Mouse (Mus musculus) CH12.LX (cell line): ENCODE results near the gene Cbwd1. TPM values are rescaled to one million over a fixed set of nuclear protein-coding genes. Genes with fewer than 3 reads are reported as not detected.

Source experiments
- DNase-seq: peaks from one replicate; pipeline ENCODE4 v3.0.0-alpha.2; 2013; ENCODE audit errors: extremely low read depth
- H3K27ac ChIP-seq: 2 replicates; pipeline ENCODE4 v1.5.1; 2012; ENCODE audit warnings: low read depth, mild to moderate bottlenecking, control low read depth, moderate library complexity; ENCODE audit not compliant: insufficient read depth
- H3K27me3 ChIP-seq: replicated peaks from 2 replicates; pipeline ENCODE3; 2012; ENCODE audit warnings: inconsistent platforms
- H3K36me3 ChIP-seq, 2 experiments: replicated peaks in 1 of 2; 2 replicates each; pipeline versions ENCODE3 to v1.6.1; 2012; ENCODE audit warnings: inconsistent platforms in 1 of 2, low read length in 1 of 2, mild to moderate bottlenecking in 1 of 2, mixed read lengths in 1 of 2, moderate library complexity in 1 of 2; ENCODE audit not compliant: control insufficient read depth in 1 of 2, insufficient read depth in 1 of 2
- H3K4me1 ChIP-seq, 2 experiments: 2 replicates each; pipeline ENCODE4 v1.6.1; 2012; ENCODE audit warnings: inconsistent platforms in 1 of 2, moderate library complexity in 1 of 2; ENCODE audit not compliant: insufficient read depth in 2 of 2, control insufficient read depth in 1 of 2
- H3K4me2 ChIP-seq: 2 replicates; pipeline ENCODE4 v1.6.1; 2012; ENCODE audit warnings: low read depth, mild to moderate bottlenecking, control low read depth; ENCODE audit not compliant: poor library complexity, insufficient read depth, severe bottlenecking
- H3K4me3 ChIP-seq, 3 experiments: fragments of 150-350 bp in 1 of 3; sonication (generic) in 1 of 3; replicated peaks in 1 of 3; 2 replicates each; pipeline versions ENCODE3 to v1.5.1; 2011 to 2012; ENCODE audit warnings: low read depth in 2 of 3, low read length in 2 of 3, mild to moderate bottlenecking in 2 of 3, moderate library complexity in 2 of 3, control low read depth in 1 of 3, improper control_type of control experiment in 1 of 3, inconsistent platforms in 1 of 3, mixed read lengths in 1 of 3; ENCODE audit not compliant: poor library complexity in 1 of 3
- H3K79me2 ChIP-seq: replicated peaks from 2 replicates; pipeline ENCODE4 v1.6.1; 2012; ENCODE audit warnings: mild to moderate bottlenecking, moderate library complexity; ENCODE audit not compliant: control insufficient read depth, poor library complexity, insufficient read depth, severe bottlenecking; ENCODE audit errors: extremely low read depth
- H3K9ac ChIP-seq: 2 replicates; pipeline ENCODE4 v1.6.1; 2012; ENCODE audit warnings: low read depth, mild to moderate bottlenecking, control low read depth, moderate library complexity; ENCODE audit not compliant: insufficient read depth
- H3K9me3 ChIP-seq: replicated peaks from 2 replicates; pipeline ENCODE3; 2012; ENCODE audit warnings: low read length, inconsistent platforms, mixed read lengths
- E2F4 ChIP-seq: IDR thresholded peaks from 2 replicates; pipeline ENCODE4 v1.6.1; 2011; ENCODE audit warnings: low read depth, low read length, improper control_type of control experiment; ENCODE audit not compliant: insufficient replicate concordance
- ELF1 ChIP-seq: IDR thresholded peaks from 2 replicates; pipeline ENCODE4 v1.6.1; 2014; ENCODE audit warnings: low read depth, mild to moderate bottlenecking, inconsistent platforms, low read length, improper control_type of control experiment
- EP300 ChIP-seq: IDR thresholded peaks from 2 replicates; pipeline ENCODE4 v1.6.1; 2011; ENCODE audit warnings: low read length, improper control_type of control experiment
- ETS1 ChIP-seq: conservative IDR thresholded peaks from 2 replicates; pipeline ENCODE4 v1.6.1; 2012; ENCODE audit warnings: low read depth, mild to moderate bottlenecking, inconsistent platforms, low read length, improper control_type of control experiment, moderate library complexity
- JUN ChIP-seq: IDR thresholded peaks from 2 replicates; pipeline ENCODE4 v1.6.1; 2011; ENCODE audit warnings: low read depth, mild to moderate bottlenecking, low read length, improper control_type of control experiment, moderate library complexity; ENCODE audit not compliant: insufficient read depth
- JUND ChIP-seq: conservative IDR thresholded peaks from 2 replicates; pipeline ENCODE4 v1.6.1; 2011; ENCODE audit warnings: low read depth, low read length, improper control_type of control experiment
- KAT2A ChIP-seq: IDR thresholded peaks from 2 replicates; pipeline ENCODE4 v1.6.1; 2012; ENCODE audit warnings: low read length, improper control_type of control experiment, inconsistent platforms; ENCODE audit not compliant: insufficient replicate concordance
- MAFK ChIP-seq: IDR thresholded peaks from 2 replicates; pipeline ENCODE4 v1.6.1; 2011; ENCODE audit warnings: low read length, improper control_type of control experiment; ENCODE audit not compliant: insufficient replicate concordance
- MAZ ChIP-seq: IDR thresholded peaks from 2 replicates; pipeline ENCODE4 v1.6.1; 2012; ENCODE audit warnings: low read depth, mild to moderate bottlenecking, inconsistent platforms, low read length, improper control_type of control experiment, moderate library complexity
- MEF2A ChIP-seq: IDR thresholded peaks from 2 replicates; pipeline ENCODE4 v1.6.1; 2014; ENCODE audit warnings: low read depth, mild to moderate bottlenecking, inconsistent platforms, low read length, improper control_type of control experiment, borderline replicate concordance
- MXI1 ChIP-seq: IDR thresholded peaks from 2 replicates; pipeline ENCODE4 v1.6.1; 2011; ENCODE audit warnings: mild to moderate bottlenecking, low read depth, low read length, improper control_type of control experiment
- NELFE ChIP-seq: IDR thresholded peaks from 2 replicates; pipeline ENCODE4 v1.6.1; 2011; ENCODE audit warnings: low read depth, low read length, improper control_type of control experiment
- NRF1 ChIP-seq: IDR thresholded peaks from 2 replicates; pipeline ENCODE4 v1.6.1; 2014; ENCODE audit warnings: low read depth, mild to moderate bottlenecking, inconsistent platforms, low read length, improper control_type of control experiment, moderate library complexity
- POLR2AphosphoS2 ChIP-seq: IDR thresholded peaks from 2 replicates; pipeline ENCODE4 v1.6.1; 2011; ENCODE audit warnings: low read depth, low read length, improper control_type of control experiment
- SMC3 ChIP-seq: IDR thresholded peaks from 2 replicates; pipeline ENCODE4 v1.6.1; 2011; ENCODE audit warnings: low read depth, low read length, improper control_type of control experiment
- UBTF ChIP-seq: IDR thresholded peaks from 2 replicates; pipeline ENCODE4 v1.6.1; 2012; ENCODE audit warnings: low read depth, mild to moderate bottlenecking, inconsistent platforms, low read length, improper control_type of control experiment, moderate library complexity
- USF1 ChIP-seq: IDR thresholded peaks from 2 replicates; pipeline ENCODE4 v1.6.1; 2014; ENCODE audit warnings: low read depth, mild to moderate bottlenecking, inconsistent platforms, low read length, improper control_type of control experiment
- ZKSCAN1 ChIP-seq: IDR thresholded peaks from 2 replicates; pipeline ENCODE4 v1.6.1; 2012; ENCODE audit warnings: low read depth, inconsistent platforms, low read length, improper control_type of control experiment, borderline replicate concordance
- ZMIZ1 ChIP-seq: IDR thresholded peaks from 2 replicates; pipeline ENCODE4 v1.6.1; 2012; ENCODE audit warnings: low read depth, mild to moderate bottlenecking, inconsistent platforms, low read length, improper control_type of control experiment
- dilution Hi-C: fragments of 300-500 bp; cut with MboI; formaldehyde crosslinking; loops from 2 replicates; pipeline ENCODE4 v1.14.3; 2020; ENCODE audit warnings: low sequenced_read_pairs; ENCODE audit not compliant: extremely low pct_unique_long_range_greater_than_20kb, extremely low pct_ligation_motif_present
- in situ Hi-C: fragments of 300-500 bp; cut with MboI; formaldehyde crosslinking; loops from 3 replicates; pipeline ENCODE4 v1.14.3; 2019; ENCODE audit warnings: low sequenced_read_pairs, low pct_ligation_motif_present, low pct_unique_long_range_greater_than_20kb, mixed read lengths
- polyA plus RNA-seq: library from polyadenylated mRNA; unstranded; fragments of >175 nt; gene quantifications from 2 replicates; pipeline ENCODE4 v1.2.1, GENCODE M21; 2012; ENCODE audit warnings: low read depth; ENCODE audit not compliant: insufficient read length
- total RNA-seq, 2 experiments: library from RNA; depleted of rRNA; stranded (reverse); fragments of 300-350 nt in 1 of 2; fragments of >200 nt in 1 of 2; gene quantifications; 2 replicates each; pipeline ENCODE4 v1.2.3; 2012 to 2014

The Cbwd1 gene
- total and polyA plus RNA-seq, 3 experiments: 21.6 to 50.9 (median 26.3) TPM

DNA sequence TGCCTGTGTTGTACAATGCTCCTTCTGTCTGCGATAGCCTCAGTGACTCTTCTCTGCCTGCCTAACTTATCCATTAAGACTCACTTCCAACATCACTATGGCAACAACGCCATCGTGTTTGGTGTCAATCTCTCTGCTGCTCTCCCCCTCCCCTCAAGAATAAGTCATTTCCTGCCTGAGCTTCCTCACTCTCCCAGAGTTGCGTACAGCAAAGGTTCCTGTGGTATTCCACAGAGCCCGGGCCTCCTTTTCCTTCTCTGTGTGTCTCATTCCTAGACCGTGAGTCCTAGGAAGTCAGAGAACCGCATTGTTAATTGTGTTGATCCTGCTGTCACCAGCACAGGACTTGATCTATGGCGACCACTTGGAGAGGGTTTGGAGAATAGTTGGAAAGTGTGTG is 33.5 kb upstream of the Cbwd1 start:
- no peak for DNase-seq
- no peak overlapping the region for H3K4me3 ChIP-seq
- dilution Hi-C loops (no loop called here), in situ Hi-C loops (no loop called here)
- no peaks in the 10 kb centered on the region for H3K9me3 ChIP-seq
- peaks cover 6 to 20% of the 10 kb centered on the region in 2 experiments for H3K4me1 ChIP-seq
- H3K4me2 ChIP-seq: no peak overlapping the region
- no peaks in the 10 kb centered on the region for H3K36me3 ChIP-seq
- H3K79me2 ChIP-seq: no peaks in the 10 kb centered on the region
- TF ChIP-seq ELF1 (no peak), SMC3 (no peak), NELFE (no peak), MEF2A (no peak), ZMIZ1 (no peak), EP300 (no peak), MXI1 (no peak), ETS1 (no peak), KAT2A (no peak), JUND (no peak), MAZ (no peak), JUN (no peak), MAFK (no peak), ZKSCAN1 (no peak)
- no peak overlapping the region for H3K27ac ChIP-seq
- H3K27me3 ChIP-seq: peaks cover 22% of the 10 kb centered on the region
- H3K9ac ChIP-seq: no peak overlapping the region

DNA sequence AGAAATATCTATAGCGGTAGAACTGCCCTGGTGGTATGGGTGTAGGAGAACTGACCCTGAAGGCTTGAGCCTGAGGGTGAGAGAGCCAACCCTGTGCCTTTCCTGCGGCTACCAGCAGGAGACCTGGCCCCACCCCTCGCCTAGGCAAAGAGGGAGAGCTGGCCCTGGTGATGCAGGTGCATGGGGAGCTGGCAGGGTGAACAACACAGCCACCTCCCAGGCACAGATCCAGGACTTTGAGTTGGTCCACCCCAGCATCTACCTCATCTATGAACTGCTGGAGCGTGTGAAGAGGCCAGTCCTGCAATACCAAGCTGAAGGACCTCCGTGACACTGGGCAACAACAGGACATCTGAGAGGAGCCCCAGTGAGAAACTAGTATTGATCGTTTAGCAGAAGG is 32.1 kb upstream of the Cbwd1 start:
- Histone ChIP-seq H3K4me3 (no peak overlapping the region), H3K79me2 (no peaks in the 10 kb centered on the region), H3K4me2 (no peak overlapping the region), H3K4me1 (peaks cover 6 to 20% of the 10 kb centered on the region in 2 experiments), H3K27me3 (peaks cover 13% of the 10 kb centered on the region)
- in situ Hi-C loops: no loop called here
- TF ChIP-seq EP300 (no peak), ZMIZ1 (no peak), NRF1 (no peak), USF1 (no peak), ETS1 (no peak), UBTF (no peak), JUND (no peak), E2F4 (no peak), POLR2AphosphoS2 (no peak)
- TF ChIP-seq, all 38 proteins: peak for 0
- H3K9me3 ChIP-seq: no peaks in the 10 kb centered on the region
- no peak overlapping the region for H3K27ac ChIP-seq
- no peak for DNase-seq
- dilution Hi-C loops: no loop called here
- no peaks in the 10 kb centered on the region for H3K36me3 ChIP-seq
- no peak overlapping the region for H3K9ac ChIP-seq
